Mouse (Mus musculus): Measurements from ENCODE around the gene H2-T23. TPM values are rescaled to one million over a fixed set of nuclear protein-coding genes. Genes with fewer than 3 reads are reported as not detected.
"Not testable (repeated sequence)": the region's sequence is repeated elsewhere in the genome, so short reads cannot be mapped to it uniquely, and the experiment has no call there.

Gene H2-T23
- 5.6 and 5.7 TPM in 2 replicates for polyA plus RNA-seq (2015; fragmentation: Nextera tagmentation; extraction: Ambion mirVana)

GRCm38 (mm10) chr17:36032351-36032875 lies at the start of gene H2-T23:
TSS of gene H2-T23 (minus strand) at chr17:36032855.
- H3K9me3 ChIP-seq (replicated peaks); H3K36me3 ChIP-seq (ENCODE audit: poor library complexity, severe bottlenecking); H3K27me3 ChIP-seq; H3K4me1 ChIP-seq; H3K27ac ChIP-seq: not testable (repeated sequence)
- peak; percentile 55 for ATAC-seq
- Histone ChIP-seq H3K4me3 (peak within 1 kb of the TSS; percentile 47), H3K9ac (peak within 1 kb of the TSS; percentile 65), H3K4me2 (peak within 1 kb of the TSS; percentile 81)
- under 1% methylated on average over 25 of the region's 25 CpGs for WGBS

GRCm38 (mm10) chr17:36081901-36082300 lies 49.2 kb upstream of the H2-T23 start:
- not testable (repeated sequence) for H3K9me3 ChIP-seq (replicated peaks); ATAC-seq; H3K4me3 ChIP-seq; H3K4me2 ChIP-seq; H3K27ac ChIP-seq; H3K36me3 ChIP-seq (ENCODE audit: poor library complexity, severe bottlenecking); H3K9ac ChIP-seq
- Histone ChIP-seq H3K27me3 (peaks cover 24% of the 10 kb centered on the region), H3K4me1 (0 out of 2 replicates have a peak, but pooled peaks cover 13% of the 10 kb centered on the region)

GRCm38 (mm10) chr17:36060829-36061228 lies 28.2 kb upstream of the H2-T23 start:
- no peak for ATAC-seq
- 31% methylated on average over 2 of the region's 2 CpGs for WGBS

GRCm38 (mm10) chr17:36058362-36058761 lies 25.7 kb upstream of the H2-T23 start, which contains the start of gene Gm11127:
TSS of gene Gm11127 (minus strand) at chr17:36058371.
- not testable (repeated sequence) for ATAC-seq; H3K4me1 ChIP-seq; H3K9me3 ChIP-seq (replicated peaks); H3K9ac ChIP-seq; H3K27ac ChIP-seq; H3K4me3 ChIP-seq; H3K27me3 ChIP-seq; H3K36me3 ChIP-seq (ENCODE audit: poor library complexity, severe bottlenecking); H3K4me2 ChIP-seq
- 75% methylated on average over 1 of the region's 1 CpGs for WGBS

More at GRCm38 (mm10) chr17:36060829-36061228, 28.2 kb upstream of the H2-T23 start:
- H3K4me2 ChIP-seq = no peak overlapping the region
- no peaks in the 10 kb centered on the region; the same call in 1 of the 2 replicates for H3K27me3 ChIP-seq
- H3K4me3 ChIP-seq = no peak overlapping the region
- H3K36me3 ChIP-seq (ENCODE audit: poor library complexity, severe bottlenecking) = no peaks in the 10 kb centered on the region
- H3K9me3 ChIP-seq (replicated peaks) = no peaks in the 10 kb centered on the region
- H3K9ac ChIP-seq = no peak overlapping the region
- H3K4me1 ChIP-seq = no peaks in the 10 kb centered on the region
- H3K27ac ChIP-seq = no peak overlapping the region

DNA sequence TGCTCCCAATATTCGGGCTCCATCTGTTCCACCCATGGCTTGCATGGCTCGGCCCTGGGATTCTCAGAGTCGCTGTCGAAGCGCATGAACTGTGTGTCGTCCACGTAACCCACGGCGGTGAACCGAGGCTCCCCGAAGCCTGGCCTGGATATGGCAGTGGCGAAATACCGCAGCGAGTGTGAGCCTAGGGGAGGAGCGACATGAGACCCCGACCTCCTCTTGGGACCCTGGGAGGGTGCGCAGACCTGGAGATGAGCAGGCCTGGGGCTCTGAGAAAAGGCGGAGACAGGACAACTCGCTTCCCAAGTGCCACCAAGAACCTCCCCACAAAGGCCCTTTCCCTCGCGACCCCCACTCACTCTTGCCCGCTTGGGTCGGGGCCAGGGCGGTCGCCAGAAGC lies 25.3 kb upstream of the H2-T23 start:
- not testable (repeated sequence) for H3K9ac ChIP-seq; H3K27me3 ChIP-seq; H3K36me3 ChIP-seq (ENCODE audit: poor library complexity, severe bottlenecking); H3K4me2 ChIP-seq; H3K4me1 ChIP-seq; H3K9me3 ChIP-seq (replicated peaks); H3K27ac ChIP-seq; ATAC-seq; H3K4me3 ChIP-seq
- WGBS = 89% methylated on average over 24 of the region's 25 CpGs

DNA sequence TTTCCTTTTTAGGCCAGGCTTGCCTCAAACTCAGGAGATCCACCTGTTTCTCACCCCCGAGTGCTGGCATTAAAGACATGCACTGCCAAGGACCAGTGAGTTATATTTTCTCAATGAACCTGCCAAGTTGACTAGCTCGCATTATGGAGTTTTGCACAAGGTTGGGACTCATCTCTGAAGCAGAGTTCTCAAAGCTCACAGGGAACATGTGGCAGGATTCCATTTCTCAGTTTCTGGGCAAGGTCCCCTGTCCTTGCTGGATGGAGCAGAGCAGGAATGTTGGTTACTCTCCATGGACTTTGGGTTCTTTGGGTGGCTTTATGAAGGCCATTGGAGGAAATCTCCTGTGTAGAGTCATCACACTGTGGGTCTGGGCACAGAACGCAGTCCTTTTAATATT lies 10.6 kb upstream of the H2-T23 start:
- no peak overlapping the region for H3K9ac ChIP-seq
- H3K9me3 ChIP-seq (replicated peaks) = no peaks in the 10 kb centered on the region
- peak overlapping the region; percentile 38; the same call in 1 of the 2 replicates for H3K4me3 ChIP-seq
- H3K27me3 ChIP-seq = 0 out of 2 replicates have a peak, but pooled peaks cover 2% of the 10 kb centered on the region
- no peak for ATAC-seq
- H3K4me2 ChIP-seq = peak overlapping the region; percentile 70
- WGBS = 90% methylated on average over 3 of the region's 3 CpGs
- no peak overlapping the region for H3K27ac ChIP-seq
- no peaks in the 10 kb centered on the region; the same call in 1 of the 2 replicates for H3K4me1 ChIP-seq
- no peaks in the 10 kb centered on the region for H3K36me3 ChIP-seq (ENCODE audit: poor library complexity, severe bottlenecking)

GRCm38 (mm10) chr17:36042610-36043169 lies 10.0 kb upstream of the H2-T23 start, which contains the start of the genes H2-T22 and Gm6034:
TSS of gene H2-T22 (minus strand) at chr17:36042747.
TSS of gene Gm6034 (plus strand) at chr17:36042961.
- peak within 1 kb of the TSS; percentile 70 for H3K4me2 ChIP-seq
- H3K9ac ChIP-seq = peak within 1 kb of the TSS; percentile 52
- under 1% methylated on average over 12 of the region's 12 CpGs for WGBS
- peak; percentile 94 for ATAC-seq
- H3K36me3 ChIP-seq (ENCODE audit: poor library complexity, severe bottlenecking); H3K4me1 ChIP-seq; H3K27ac ChIP-seq; H3K9me3 ChIP-seq (replicated peaks); H3K27me3 ChIP-seq: not testable (repeated sequence)
- peak within 1 kb of the TSS; percentile 38 for H3K4me3 ChIP-seq

GRCm38 (mm10) chr17:36042055-36042454 lies 9.4 kb upstream of the H2-T23 start:
- H3K4me1 ChIP-seq; H3K27ac ChIP-seq; H3K27me3 ChIP-seq; H3K9me3 ChIP-seq (replicated peaks); H3K36me3 ChIP-seq (ENCODE audit: poor library complexity, severe bottlenecking): not testable (repeated sequence)
- peak; percentile 78 for ATAC-seq
- peak overlapping the region; percentile 52 for H3K9ac ChIP-seq
- 1% methylated on average over 19 of the region's 19 CpGs for WGBS
- H3K4me2 ChIP-seq = peak overlapping the region; percentile 70
- H3K4me3 ChIP-seq = peak overlapping the region; percentile 38

- 73% methylated on average over 2 of the region's 2 CpGs for WGBS
Measured at GRCm38 (mm10) chr17:36040604-36041003, 7.9 kb upstream of the H2-T23 start.

DNA sequence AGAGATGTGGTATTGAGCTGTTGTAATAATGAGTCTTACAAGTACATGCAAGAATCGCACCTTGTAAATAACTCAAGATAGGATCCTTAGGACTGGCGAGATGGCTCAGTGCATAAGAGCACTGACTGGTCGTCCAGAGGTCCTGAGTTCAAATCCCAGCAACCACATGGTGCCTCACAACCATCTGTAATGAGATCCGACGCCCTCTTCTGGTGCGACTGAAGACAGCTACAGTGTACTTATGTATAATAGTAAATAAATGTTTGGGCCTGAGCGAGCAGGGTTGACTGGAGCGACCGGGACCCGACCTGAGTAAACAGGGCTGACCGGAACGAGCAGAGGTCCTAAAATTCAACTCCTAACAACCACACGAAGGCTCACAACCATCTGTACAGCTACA lies 3.5 kb upstream of the H2-T23 start:
- H3K27ac ChIP-seq; H3K9me3 ChIP-seq (replicated peaks); H3K4me2 ChIP-seq; H3K36me3 ChIP-seq (ENCODE audit: poor library complexity, severe bottlenecking); H3K27me3 ChIP-seq; H3K9ac ChIP-seq; ATAC-seq; H3K4me3 ChIP-seq; H3K4me1 ChIP-seq: not testable (repeated sequence)
- WGBS = 88% methylated on average over 13 of the region's 13 CpGs

More at GRCm38 (mm10) chr17:36040604-36041003, 7.9 kb upstream of the H2-T23 start:
- not testable (repeated sequence) for H3K4me2 ChIP-seq; H3K4me1 ChIP-seq; H3K27ac ChIP-seq; H3K9ac ChIP-seq; ATAC-seq; H3K27me3 ChIP-seq; H3K9me3 ChIP-seq (replicated peaks); H3K36me3 ChIP-seq (ENCODE audit: poor library complexity, severe bottlenecking); H3K4me3 ChIP-seq

GRCm38 (mm10) chr17:36035010-36035638 lies 2.5 kb upstream of the H2-T23 start:
- H3K4me2 ChIP-seq; H3K27ac ChIP-seq; H3K9ac ChIP-seq; H3K9me3 ChIP-seq (replicated peaks); H3K4me1 ChIP-seq; ATAC-seq; H3K36me3 ChIP-seq (ENCODE audit: poor library complexity, severe bottlenecking); H3K27me3 ChIP-seq; H3K4me3 ChIP-seq: not testable (repeated sequence)
- 40% methylated on average over 3 of the region's 3 CpGs for WGBS

DNA sequence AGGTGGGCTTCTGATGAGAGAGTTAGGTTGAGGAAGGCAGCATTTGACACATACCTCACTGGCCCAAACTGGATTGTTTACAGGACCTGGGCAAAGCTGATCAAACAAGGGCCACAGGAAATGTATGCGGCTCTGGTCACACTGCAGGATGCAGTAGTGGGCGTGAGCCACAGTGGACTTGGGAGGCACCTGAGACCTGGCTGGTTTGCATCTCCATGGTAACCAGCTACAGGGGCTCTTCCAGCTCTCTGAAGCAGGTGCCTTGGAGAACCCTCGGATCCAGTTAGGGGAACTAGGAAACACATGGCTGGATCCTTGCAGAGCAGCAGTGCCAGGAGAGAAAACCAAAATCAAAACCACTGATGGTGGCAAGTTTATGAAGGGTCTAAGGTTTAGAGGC lies 1.9 kb upstream of the H2-T23 start:
- 64% methylated on average over 3 of the region's 3 CpGs for WGBS

More for the DNA sequence above, 1.9 kb upstream of the H2-T23 start:
- not testable (repeated sequence) for ATAC-seq; H3K27me3 ChIP-seq; H3K27ac ChIP-seq; H3K36me3 ChIP-seq (ENCODE audit: poor library complexity, severe bottlenecking); H3K4me3 ChIP-seq; H3K9ac ChIP-seq; H3K4me2 ChIP-seq; H3K4me1 ChIP-seq; H3K9me3 ChIP-seq (replicated peaks)
